Mouse (Mus musculus) induced T-regulatory cell, adult 2 months (primary cell): Measurements from ENCODE around the gene Fau.

Experiments
- DNase-seq: peaks from one replicate; pipeline ENCODE4 v3.0.0-alpha.2; 2012; ENCODE audit warnings: low read depth

The Fau gene

DNA sequence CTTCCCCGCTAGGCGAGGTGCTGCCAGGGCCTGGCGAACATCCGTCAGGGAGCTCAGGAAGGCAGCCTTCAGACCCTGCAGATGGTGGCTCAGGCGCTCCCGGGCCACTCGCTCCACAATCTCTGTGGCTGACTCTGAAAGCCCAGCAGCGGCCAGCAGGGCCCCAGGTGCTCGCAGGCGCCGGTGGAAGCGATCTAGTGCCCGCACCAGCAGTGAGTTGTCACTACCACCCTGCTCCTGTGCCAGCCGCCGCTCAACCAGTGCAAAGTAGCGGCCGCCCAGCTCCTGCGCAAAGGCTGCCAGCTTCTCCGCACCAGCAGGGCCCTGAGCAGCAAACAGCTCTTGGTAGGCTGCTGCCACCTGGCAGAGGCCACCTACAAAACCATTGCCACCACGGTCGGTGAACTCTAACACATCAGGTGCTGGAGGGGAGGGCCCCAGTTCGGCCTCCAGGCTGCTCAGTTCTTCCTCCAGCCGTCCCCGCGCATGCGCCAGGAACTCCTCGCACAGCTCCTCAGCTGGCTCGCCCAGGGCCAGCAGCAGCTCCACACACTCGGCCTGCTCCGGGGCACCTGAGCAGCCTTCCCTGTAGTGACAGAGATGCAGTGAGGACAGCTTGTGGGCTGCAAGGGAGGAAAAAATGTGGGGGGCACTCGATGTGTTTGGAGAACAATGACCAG, 13.1 kb downstream of the Fau start:
- peak; percentile 53 for DNase-seq

DNA sequence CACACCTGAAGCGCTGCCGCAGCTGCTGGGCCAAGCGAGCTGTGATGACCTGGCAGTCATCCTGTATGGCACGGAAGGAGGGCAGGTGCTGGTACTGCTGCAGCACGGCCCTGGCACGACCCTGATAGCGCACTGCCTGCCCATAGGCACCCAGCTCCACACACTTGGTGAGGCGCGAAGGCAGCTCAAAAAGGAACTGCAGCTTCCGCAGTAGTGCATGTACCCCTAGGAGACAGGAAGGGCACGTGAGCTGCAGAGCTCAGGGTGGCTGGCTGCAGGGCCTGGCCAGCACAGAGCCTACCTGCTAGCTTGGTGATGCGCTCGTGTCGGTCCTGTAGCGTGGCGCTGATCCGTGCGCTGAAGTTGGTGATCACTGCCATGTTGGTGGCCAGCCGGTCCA, 13.6 kb downstream of the Fau start:
- no peak for DNase-seq

DNA sequence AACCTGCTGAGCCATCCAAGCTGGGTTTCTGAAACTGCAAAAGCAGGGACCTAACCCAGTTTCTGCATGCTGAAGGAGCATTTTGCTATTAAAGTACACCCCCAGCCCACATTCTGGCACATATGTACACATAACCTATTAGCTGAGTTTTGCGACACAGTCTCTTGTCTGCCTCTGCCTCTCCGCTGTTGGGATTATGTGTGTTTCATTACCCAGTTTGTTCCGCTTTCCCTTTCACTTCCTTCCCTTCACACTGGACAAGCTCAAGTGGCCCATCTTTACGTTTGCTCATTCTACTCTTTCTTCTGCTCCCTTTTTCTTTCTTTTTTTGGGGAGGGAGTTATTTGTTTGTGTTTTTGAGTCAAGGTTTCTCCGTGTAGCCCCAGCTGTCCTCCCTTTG, 16.2 kb downstream of the Fau start:
- DNase-seq = no peak

DNA sequence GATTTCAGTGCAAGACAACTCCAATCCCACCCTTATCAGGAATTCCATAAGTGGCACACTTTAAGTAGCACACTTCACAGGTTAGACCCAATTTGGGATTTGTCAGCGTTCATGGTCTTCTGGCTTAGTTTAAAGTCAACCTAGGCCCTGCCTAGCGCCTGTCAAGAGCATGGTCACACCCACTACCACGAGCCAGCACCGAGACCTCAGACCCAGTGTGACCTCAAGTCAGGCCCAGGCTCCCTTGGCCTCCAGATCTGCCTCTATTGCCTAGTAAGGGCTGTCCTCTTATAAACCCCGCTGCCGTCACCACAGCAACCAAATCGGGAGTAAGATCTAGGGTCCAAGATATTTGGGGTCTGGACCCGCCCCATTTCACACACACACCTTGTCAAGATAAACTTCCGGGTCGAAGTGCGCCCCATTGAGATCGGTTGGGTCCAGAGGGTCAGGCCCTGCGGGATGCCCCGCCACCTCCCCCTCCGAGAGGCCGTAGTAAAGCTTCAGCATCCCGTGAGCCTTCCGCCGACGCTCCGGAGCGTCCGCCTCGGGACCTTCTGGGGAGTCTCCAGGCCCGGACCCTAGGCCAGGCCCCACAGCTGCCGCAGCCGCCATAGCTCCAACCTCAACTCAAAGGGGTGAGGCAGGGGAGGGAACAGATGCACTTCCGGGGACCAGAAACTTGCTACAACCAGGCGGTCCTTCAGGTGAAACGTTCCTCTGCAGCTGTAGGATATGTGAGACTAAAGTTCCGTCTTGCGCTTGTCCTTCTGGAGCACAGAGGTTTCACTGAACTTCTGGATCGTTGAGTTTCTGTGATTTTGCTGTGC, 19.1 kb downstream of the Fau start, which contains the start of gene Vps51:
Gene Vps51 (minus strand): TSS at position 668 of the 830 bp plus-strand sequence.
- DNase-seq = peak; percentile 96

DNA sequence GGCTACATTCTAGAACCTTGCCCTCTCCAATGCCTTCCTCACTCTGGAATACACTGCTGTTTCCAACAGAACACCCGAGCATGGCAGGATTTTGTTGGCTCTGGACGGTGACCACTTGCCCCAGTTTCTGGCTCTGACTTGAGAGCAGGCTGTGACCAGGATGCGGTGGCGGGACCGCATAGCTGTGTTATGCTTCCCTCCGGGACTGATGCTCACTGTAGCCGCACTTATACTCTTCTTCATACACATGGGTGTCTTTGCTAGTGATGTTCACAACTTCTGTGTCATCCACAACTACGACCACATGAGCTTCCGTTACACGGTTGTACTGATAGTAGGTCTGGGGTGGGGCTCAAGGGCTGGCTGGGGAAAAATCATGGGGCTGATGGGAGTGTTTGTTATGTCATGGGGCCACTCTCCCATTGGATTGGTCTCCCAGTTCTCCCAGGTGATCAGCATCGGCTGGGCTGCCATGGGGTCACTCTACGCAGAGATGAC, 22.4 kb downstream of the Fau start, which contains the start of gene Tmem262:
Gene Tmem262 (plus strand): TSS at position 51 of the 498 bp plus-strand sequence.
- DNase-seq = no peak

DNA sequence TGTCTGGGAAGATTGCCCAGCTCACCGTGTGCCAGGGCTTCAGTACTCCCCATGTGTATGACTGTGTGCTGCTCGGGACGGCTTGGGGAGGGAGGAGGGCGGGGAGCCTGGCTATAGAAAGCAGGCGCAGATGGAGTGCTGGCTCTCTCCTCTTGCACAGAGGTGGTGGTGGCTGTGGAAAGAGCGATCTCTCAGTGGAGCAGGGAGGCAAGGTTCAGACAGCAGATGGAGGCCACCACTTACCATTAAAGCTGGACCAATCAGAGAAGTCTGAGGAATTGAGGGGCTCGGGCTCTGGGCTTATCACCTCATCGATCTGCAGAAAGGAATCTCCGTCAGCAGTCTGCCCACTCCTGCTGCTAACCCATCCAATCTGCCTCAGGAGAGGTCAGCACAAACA, 24.5 kb downstream of the Fau start, which contains the start of gene Gm28374:
Gene Gm28374 (minus strand): TSS at position 101 of the 400 bp plus-strand sequence.
- no peak for DNase-seq

DNA sequence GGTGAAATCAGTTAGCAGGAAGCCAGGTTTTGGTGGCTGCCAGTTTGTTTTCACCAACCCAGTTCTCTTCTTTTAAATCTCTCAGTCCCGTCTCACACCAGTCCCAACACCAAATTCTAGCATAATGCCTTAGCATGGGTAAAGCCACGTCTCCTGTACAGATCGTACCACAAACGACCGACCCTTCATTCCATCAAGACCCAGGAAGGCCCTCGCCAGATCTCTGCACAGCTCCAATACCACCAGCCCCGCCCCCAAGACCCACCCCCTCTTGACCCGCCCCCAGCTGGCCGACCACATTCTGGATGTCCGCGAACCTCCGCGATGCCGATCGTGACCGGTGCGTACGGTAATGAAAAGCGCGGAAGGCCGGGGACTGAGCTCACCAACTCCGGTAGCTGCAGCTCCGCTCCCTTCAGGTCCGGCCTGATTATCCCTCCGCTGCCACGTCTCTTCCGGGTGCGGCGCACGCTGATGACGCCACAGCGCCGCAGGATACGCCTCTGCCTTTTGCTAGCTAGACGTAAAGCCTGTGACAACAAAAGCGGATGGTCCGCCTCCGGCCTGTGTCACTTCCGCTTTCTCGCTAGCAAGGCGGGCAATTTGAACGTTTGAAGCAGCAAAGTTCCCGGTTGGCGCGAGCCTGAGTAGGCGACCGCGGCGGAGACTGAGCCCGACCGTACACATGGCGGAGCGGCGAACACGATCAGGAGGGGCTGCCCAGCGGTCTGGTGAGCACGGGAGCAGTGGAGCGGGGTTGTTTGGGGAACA, 27.0 kb downstream of the Fau start, which contains the start of the genes Zfpl1 and Cdca5:
Gene Zfpl1 (minus strand): TSS at position 479 of the 771 bp plus-strand sequence.
Gene Cdca5 (plus strand): TSS at position 506 of the 771 bp plus-strand sequence.
- DNase-seq = peak; percentile 99

DNA sequence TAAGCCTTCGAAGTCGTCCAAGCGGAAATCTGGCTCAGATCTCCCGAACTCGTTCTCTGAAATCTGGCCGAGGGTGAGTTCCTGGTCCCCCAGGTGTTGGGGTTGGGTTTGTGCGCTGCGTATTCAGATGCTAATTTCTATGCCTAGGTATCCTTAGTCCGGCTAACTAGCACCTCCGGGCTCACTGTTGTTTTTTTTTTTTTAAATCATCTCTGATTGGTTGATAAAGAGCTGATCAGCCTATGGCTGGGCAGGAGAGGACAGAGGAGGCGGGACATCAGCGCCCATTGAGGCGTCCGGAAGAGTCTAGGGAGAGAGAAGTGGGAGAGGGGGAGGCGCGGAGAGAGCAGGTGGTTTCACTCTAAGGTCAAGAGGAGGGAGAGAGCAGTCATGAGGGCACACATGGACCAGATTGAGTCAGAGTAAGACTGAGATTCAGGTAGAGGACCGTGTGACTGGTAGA, 27.8 kb downstream of the Fau start:
- DNase-seq = peak; percentile 92

DNA sequence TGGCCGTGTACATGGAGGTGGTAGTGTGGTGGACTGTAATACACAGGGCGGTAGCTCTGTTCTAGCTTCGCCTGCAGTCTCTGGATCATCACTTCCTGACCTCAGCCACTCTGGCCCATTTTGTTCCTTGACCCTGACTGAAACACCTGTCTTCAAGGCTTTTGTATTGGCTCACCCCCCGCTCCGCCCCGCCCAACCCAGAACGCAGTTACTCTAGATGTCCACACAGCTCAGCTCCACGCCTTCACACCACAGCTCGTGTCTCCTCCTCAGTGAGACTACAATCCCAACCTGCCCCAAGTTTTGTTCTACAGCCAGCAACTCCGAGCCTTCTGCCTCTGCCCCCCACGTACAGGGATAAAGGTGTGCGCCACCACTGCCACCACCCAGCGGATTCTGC, 31.2 kb downstream of the Fau start:
- DNase-seq = no peak

DNA sequence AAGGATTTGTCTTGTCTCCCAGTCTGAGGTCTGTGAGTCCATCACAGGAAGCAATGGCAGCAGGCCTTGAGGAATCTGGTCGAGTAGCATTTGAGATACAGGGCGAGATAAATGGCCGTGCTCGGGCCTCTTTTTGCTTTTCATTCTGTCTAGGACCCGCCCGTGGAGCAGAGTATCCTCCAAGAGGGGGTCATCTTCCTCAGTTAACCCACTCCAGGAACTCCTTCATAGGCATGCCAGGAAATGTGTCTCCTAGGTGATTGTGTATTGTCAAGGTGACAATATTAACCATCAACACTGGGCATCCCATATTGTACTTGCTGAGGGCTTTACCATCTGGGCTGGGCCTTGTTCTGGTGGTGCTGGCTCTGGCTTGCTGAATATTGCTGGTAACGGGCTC, 36.5 kb downstream of the Fau start, which contains the start of gene AC131692.1:
Gene AC131692.1 (plus strand): TSS at position 301 of the 400 bp plus-strand sequence.
- no peak for DNase-seq

DNA sequence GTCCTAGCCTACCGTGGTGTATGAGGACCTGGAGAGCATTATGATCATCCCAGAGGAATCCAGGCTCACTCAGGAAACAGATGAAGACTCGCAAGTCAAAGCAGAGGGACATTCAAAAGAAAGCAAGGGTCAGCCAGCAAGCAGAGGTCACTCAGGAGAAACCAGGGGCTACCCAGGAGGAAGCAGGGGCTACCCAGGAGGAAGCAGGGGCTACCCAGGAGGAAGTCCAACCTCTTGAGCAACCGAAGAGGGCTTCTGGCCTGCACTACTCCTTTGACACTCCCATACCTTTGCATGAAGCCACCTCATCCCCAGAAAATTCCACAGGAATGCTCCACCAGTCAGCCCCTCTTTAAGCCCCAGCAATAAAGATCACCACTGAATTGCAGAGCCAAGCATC, 40.2 kb downstream of the Fau start:
- DNase-seq = no peak

DNA sequence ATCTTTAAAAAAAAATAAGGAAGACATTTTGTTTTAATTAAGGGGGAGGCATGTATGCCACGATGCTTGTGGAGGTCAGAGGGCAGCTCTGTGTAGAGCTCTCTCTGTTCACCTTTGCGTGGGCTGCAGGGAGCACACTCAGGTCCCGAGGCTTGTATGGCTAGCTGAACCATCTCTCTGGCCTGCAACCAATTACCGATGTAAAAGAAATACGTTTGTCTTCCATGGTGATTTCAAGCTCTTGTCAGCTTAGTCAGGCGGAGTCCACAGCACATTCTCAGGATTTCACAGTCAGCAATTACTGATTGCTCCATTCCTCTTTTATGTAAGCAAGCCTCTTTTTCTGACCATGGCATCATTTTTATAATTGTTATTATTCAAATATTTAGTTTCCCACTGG, 43.5 kb downstream of the Fau start:
- DNase-seq = no peak

DNA sequence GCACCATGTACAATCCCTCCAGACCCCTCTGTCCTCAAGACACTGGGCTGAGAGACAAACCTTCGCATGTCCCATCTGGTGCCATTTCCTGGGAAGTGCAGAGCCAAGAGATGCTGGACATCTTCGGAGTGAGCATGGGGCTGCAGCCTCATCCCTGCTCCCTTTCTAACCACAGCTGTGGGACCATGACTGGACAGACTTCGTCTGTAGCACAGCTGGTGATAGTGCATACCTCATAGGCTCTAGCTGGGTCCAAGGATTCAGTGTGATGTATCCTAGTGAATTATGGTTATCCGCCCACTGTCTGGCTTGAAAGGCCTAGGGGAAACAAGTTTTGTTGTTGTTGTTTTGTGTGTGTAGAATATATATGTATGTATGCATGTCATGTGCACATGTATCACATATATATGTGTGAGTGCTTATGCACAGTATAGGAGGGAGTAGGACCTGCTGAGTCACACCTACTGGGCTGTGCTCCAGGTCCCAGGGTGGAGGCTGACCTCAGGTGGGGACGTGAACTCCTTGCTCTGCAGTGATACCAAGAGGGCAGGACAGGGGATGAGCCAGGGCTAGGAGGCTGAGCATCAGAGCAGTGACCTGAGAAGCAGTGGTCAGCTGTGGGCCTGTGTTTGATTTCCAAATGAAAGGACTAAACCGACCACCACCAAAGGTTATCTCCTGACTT, 44.7 kb downstream of the Fau start:
- no peak for DNase-seq

DNA sequence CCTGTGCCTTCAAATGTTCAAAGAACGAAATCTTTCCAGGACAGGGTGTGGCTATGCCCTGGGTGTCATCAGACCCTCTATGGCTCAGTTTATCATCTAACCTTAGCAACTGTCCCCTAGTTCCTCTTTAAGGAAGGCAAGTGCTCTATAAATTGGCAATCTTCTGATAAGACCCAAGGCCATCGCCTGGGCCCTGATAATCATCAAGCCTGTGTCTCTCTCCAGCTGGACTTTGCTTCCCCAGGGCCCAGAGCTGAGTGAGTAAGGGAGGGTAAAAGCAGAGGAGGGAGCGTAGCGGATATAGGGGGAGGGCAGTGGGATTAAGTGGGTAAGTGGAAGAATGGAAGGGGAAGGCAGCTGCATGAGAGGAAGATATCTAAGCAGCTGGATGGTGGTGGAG, 46.8 kb downstream of the Fau start:
- no peak for DNase-seq

DNA sequence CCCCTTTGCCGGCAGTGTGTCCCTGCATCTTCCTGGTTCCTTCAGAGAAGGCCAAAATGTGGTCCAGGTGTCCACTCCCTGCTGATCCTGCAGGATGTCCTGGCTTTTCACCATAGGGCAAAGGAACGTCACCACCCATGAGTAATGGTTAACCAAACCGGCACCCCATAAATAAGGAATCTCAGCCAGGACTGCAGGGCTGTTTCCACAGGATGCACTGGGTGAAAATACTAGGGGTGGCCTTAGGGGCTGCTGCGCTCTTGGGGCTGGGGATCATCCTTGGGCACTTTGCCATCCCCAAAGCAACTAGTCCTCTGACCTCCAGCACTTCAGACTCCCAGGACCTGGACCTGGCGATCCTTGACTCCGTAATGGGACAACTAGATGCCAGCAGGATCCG, 47.9 kb downstream of the Fau start, which contains the start of gene Naaladl1:
Gene Naaladl1 (plus strand): TSS at position 197 of the 400 bp plus-strand sequence.
- no peak for DNase-seq
